Mouse (Mus musculus) adrenal gland, postnatal 36 days (tissue): ENCODE measurements at regions not wholly inside any gene's neighbourhood (a gene's known extent, or its start where the extent isn't known, plus 50 kb on each side); places are given as distances from the start of the nearest gene placed in this dataset.
A peak's percentile ranks its signal among the peaks of the same experiment; 100 is the strongest.

Experiments used
- DNase-seq, 2 experiments: peaks; one replicate each; pipeline ENCODE4 v3.0.0; 2021; ENCODE audit warnings: mixed read lengths in 1 of 2

DNA sequence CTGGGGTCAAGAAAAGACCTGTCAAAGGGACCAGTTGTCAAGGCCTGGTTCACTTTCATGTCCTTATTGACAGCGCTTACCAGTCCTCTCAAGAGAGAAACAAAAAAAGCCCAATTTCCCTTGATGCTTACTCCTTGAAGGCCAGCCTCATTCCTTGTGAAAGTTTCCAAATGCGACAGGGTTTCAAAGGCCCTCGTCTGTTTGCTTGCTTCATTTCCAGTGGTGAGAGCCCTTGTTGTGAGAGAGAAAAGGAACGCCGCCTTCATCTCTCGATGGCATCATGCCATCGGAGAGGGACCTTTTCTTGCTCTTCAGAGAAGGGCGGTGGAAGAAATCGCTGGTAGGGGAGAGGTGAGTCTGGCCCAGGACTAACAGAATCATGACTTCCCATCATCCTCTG, 154.2 kb upstream of the Rpl34 start:
- DNase-seq, result no peak

DNA sequence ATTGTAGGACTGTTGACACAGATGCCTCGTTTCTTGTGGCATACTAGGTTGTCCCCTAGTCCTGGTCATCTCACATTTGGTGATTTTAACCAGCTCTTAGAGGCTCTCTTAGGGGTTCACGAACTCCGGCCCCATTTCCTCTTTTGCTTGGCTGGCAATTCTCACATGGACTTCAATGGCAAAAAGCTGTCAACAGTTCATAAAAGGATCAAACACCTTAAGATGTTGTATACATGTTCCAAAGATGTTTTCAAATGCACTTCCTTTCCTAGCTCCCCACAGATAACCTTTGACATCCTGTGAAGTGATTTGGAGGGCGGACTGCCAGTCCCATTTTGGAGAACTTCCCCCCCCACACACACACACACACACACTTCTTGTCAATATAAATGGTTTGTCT, 153.7 kb upstream of the Rpl34 start:
- no peak for DNase-seq

DNA sequence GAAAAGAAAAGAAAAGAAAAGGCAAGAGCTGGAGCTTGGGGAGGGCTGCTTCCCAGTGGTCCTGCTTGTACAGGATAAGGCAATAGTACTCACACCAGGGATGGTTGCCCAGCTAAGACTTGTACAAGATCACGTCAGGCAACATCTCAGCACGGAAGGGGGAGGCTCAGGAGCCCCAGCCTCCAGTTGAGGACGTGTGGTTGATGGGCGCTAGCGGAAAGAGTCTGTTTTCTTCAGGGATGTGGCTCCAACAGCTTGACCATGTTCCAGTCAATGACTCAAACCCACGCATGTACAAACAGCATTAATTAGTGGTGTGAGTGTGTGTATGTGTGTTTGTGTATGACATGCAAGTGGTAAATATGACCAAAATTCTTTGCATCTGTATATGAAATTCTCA, 153.1 kb upstream of the Rpl34 start:
- DNase-seq, result no peak

DNA sequence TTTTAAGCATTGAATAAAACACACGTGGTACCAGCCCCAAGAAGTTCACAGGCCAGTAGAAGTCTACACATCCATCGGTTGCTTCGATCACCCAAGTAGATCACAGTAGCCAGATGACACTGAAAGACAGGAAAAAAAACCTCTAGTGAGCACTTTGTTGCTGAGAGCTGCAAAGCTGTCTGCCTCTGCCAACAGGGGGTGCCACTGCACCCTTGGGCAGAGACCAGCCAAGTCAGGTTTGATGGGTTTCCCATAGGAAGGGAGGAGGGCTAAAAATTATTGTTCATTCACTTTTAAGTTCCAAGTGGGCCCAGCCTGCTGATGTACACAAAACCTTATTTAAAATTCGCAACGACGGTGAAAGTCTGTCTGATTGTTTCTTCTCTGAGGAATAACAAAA, 150.3 kb upstream of the Rpl34 start:
- DNase-seq, result peak in 1 of 2 experiments; percentile 31

DNA sequence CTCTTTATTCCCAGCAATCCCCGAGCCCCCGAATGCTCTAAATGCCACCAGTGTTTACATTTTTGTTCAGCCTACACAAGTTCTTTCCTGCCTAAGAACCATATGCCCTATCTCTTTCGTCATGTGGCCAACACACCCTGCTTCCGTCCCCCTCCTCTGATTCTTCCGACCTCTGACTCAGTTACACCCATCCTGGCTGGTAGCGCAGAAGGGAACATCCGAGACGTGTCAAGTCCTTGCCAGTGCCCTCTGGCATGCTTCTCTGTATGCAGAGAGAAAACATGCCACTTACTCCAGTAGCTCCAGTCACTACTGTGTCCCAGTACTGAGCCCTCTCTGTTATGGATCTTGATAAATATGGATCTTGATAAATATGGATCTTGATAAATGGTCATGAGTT, 149.3 kb upstream of the Rpl34 start:
- no peak for DNase-seq

DNA sequence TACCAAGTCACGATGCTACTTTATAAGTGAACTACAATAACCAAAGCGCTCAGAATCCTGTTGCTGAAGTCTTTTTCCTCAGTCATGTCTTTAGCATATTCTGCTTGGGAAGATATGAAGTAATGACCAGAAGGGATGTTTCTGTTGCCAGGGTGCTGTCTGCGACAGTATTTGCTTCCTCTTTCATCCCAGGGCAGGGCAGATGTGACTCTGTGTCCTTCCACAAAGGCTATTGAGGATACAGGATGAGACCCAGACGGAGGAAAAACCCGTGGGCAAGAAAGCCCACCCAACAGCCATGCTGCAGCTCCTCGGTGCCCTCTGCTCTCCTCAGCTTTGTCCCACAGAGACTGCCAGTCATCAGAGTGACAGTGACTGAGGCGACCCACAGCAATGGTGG, 148.6 kb upstream of the Rpl34 start:
- no peak for DNase-seq

DNA sequence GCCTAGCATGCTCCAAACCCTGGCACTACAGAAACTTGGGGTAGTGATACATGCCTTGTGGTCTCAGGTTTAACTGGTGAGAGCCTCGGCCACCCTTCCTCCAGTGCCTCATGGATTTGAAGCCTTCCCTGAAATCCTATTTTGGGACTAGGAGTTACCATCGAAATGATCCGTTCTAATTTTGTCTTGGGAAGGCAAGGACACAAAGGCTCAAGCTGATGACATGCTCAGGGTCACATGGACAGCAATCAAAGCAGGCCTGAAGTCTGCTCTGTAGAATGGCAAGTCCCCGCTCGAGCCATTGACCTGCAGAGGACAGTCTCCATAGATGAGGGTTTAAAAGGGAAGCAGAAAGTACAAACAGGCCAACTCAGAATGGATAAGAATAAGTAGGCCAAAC, 147.8 kb upstream of the Rpl34 start:
- peak in 1 of 2 experiments; percentile 33 for DNase-seq

DNA sequence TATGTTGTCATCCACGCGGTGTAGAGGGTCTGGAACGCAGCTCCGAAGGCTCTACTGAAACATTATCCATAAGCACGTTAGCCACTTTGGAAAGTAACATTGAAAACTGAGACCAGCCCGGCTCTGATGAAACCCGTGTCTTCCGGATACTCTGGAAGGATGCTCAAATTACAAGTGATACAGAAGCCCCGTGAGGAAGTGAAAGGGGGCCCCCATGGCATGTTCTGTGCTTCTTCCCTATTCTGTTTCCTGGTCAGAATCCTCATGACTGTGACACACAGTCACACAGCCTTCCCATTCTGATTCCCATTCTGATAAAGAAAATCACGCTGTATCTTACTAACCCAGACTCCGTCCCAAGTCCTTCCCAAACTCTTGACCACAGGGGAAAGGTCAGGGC, 143.5 kb upstream of the Rpl34 start:
- DNase-seq, result no peak

DNA sequence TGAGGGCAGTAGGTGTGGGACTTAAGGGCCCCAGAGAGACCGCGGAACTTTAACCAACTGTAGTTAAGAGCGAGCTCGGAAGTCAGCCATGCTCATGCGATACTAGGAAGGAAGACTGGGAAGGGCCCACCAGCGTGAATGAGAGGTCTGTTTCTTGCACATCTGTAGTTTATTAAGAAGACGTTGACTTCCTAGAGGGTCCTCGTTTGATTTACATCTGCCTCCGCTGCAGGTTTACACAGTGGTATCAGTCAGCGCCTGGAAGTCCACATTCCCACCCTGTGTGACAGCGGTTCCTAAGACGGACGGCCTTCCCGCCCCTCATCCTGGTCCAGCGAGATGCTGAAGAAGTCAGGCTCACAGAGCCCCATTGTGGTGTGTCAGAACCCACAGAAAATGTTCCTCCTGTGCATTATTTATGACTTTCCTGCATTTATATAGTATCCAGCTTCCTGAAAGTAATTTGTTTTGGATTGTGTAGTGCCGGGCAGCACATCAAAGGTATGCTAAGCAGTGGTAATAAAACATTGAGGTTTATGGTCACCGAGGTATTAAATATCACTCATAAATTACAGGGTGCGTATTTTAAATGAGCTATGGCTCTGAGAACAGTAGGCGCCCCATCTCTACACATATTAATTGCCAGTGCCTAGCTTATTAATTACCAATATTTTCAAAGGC, 136.9 kb upstream of the Rpl34 start:
- DNase-seq, result no peak

DNA sequence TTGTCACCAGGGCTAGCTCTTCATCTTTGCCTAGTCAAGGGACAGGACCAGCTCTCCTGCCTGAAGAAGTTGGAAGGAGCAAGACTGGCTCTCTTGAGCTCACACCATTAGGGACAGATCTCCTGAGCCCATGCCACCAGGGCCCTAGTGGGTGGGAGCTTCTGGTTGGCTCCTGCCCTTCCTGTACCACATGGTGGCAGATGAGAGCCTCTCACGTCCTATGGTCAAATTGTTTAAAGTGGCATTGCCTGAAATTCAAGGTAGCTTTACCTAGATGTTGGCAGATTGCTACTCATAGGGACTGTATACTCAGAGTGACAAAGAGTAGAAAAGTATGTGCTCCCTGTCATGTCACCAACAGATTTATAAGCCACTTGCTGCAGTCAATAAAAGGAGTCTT, 134.6 kb upstream of the Rpl34 start:
- DNase-seq, result no peak

DNA sequence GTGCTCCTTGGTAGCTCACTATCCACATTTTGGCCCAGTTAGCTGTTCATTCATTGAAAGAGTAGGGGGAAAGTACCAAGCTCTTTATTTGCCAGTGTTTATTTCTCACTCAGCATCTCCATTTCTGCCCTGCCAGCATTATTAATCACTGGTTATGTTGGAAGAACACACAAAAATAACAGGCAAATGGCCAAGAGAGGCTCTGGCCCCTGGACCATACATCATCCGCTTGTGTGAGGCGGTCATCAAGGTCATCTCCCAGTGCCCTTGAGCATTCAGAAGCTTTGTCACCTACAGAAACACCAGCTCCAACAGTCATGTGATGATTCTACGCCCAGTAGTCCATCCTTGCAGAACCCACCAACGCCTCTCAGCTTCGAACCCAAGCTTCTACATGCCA, 133.2 kb upstream of the Rpl34 start:
- peak; percentile 44 to 71 for DNase-seq

DNA sequence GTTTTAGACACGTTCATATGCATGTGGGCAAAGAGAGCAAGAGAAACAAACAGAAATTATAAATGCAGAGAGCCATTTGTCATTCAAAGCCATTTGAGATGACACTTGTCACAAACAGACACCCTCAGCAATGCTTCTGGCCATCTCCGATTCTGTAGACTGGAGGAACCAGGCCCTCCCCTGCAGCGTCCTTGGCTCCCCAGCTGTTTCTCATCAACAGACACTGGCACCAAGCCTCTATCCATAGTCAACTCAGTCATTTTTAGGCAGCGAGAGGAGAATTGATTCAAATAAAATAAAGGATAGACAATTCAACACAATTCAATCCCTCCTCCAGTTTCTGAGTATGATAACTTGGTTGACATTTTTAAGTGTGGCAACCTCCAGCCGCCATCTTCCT, 130.1 kb upstream of the Rpl34 start:
- DNase-seq, result no peak

DNA sequence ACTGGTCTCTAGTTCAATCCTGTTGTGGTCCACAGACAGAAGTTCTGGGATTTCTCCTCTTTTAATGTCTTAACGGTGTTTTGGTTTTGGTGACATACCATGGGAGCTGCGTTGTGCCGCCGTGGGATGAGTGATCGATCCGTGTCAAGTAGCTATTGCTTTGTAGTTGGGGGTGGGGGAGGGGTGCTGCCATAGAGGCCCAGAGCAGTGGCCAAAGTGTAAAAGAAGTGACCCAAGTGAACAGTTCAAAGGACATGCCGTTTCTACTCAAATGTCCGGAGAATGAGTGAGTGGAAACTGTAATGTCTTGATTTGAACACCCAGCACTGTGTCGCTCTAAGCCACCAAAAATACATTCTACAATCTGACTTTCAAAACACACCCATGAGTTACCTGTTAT, 123.7 kb upstream of the Rpl34 start:
- DNase-seq, result no peak

DNA sequence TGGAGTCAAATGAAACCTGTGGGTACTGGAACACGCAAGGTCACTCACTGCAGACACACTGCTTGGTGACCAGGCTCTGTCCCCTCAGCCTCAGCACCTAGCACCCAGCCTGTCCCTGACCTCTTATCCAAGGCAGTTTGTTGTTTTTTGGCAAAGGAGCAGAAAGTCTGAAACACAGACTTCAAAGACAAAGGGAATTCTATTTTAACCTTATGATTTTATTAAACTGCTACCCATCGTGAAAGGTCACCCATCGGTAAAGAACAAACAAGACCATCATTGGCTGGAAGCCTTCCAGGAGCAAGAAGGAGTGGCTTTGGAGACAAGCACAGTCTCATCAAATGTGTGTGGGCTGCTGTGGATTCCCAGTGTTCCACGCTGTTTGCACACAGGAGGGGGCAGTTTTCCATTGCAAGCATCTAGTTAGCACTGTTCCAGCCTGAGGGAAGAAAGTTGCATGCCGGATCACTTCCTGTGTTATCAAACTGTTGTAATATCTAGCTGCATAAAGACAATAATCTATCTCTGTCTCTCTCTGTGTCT, 120.6 kb upstream of the Rpl34 start:
- DNase-seq, result peak; percentile 64 to 69

DNA sequence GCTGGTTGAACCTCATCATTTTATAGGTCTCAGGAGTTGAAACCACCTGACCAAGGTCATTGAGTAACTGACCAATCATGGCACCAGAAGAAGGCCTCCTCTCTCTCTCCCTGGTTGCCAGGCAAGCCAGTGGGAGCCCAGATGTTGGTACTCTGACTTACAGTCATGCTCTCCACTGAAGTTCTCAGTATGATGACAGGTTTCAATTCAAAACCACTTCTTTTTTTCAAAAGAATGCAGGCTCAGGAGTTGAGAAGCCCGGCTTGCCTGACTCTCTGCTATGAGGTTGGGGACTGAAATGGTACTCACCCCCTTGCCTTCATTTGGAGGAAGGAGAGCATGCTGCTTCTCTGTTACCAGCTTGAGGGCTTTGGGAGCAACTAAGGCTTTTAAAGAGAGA, 111.6 kb upstream of the Rpl34 start:
- DNase-seq, result no peak

DNA sequence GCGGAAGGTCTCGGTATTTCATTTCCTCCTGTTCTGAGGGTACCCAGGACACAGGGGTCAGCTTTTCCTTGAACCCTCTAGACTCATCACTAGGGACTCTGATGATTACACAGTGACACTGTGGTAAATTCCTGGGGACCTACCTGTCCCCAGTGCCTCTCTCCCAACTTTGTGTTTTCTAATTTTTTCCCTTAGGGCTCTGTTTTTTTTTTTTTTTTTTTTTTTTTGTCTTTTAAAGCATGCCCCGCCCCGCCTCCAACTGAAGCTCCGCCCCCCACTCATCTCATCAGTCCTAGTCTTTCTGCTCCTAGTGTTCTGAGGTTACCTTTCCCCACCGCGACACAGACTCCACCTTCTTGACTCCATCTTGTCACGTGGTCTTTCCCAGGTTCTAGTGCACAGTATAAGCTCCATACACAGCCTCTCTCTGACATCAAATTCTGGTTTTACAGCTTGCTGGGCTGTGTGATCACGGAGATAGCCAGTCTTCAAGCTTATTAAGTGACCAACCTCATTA, 109.8 kb upstream of the Rpl34 start:
- no peak for DNase-seq

DNA sequence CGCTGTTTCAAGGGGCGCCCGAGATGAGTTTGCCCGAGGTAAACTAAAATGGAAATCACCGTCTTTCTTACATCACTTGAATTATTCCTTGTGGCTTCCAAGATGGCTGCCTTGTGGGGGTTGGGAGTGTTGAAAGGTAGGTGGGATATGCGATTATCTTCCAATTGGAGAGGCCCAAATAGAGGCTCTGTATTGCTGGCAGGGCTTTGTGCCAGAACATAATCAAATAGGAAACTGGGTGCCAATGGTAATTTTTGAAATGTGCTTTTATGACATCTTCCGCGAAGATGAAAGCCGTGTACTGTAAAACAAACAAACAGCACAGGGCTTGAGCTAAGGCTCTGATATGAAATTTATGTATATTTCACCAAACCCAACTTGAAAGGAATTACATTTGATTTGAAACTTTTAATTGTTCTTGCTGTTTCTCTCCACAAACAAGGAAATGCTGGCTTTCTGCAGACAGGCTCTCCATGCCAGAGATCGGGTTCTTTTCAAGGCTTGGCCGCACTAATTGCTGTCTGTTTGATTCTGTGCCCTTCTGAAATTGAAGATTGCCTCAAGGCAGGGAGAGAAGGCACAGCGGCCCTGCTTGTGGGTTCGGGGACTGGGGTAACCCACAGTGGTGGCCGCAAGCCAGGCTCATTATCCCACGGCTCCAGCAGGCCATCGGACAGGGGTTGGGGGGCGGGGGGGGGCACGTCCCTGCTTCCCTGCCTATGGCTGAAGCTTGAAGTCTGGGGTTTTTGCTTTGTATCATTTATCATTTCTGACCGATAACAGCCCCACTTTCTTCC, 108.6 kb upstream of the Rpl34 start:
- no peak for DNase-seq

DNA sequence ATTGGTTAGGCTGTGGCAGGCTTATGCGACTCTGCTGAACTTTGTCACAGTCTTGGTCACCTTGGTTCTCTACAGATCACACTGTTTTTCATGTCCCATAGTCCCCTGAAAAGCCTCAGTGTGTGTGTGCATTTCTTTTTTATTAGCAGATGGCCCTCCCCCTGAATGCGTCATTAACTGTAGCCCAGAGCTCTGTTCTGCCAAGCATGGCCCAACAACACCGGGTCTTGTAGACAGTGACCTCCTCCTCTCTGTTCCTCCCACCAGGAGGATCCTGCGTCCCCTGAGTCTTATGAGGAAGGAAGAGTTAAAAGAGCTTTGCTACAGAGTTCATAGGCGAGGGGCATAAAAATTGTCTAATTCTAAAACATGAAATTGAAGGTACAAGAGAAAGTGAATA, 103.5 kb upstream of the Rpl34 start:
- DNase-seq, result no peak

DNA sequence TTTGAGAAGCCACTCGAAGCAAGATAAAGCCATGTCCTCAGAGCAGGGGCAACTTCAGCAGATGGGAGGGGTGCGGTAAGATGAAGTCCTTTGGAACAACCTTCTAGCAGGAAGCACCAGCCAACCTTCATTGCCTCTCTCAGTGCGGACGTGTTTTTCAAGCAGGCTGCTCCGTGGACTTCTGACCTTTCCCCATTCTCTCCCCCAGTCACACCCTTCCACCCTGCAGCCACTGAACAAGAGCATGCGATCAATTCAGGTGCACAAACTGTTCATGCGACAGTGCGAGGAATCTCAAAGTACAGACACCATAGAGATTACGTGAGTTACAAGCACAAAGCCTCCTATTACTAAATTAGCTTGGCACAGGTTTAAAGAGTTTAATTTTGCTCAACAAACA, 102.9 kb upstream of the Rpl34 start:
- no peak for DNase-seq

DNA sequence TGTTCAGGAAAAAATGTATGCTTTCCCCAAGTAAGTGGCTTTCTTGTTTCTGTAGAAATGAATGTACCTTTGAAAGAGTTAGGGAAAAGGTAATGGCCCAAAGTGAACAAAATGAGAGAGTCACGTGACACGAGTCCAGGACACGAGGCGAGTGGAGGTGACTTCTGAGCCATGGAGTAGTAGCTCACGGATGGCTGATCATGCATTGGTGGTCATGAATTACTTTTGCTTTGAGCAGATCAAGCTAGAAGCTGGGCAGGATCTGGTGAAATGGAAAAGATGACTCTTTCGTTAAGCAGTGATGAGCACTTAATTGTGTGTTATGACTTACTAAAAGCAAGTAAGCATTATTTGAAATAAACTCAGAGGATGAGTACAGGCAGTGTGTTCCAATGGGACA, 101.6 kb upstream of the Rpl34 start:
- no peak for DNase-seq

DNA sequence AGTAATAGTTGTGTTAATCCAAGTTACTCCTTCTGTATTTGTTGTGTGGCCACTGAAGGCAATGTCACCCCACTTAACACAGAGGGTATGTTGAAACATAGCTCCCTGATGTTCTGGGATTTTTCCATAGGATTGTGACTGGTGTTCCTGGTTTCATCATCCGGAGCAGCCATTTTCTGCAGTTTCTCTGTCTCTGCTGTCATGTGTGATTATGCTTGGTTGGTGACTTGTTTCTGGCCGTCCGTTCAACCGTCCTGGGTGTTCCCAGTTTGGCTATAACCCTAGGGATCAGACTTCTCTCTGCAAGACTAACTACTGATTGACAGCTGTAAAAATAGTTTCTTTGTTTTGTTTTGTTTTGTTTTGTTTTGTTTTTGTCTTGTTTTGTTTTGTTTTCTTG, 98.1 kb upstream of the Rpl34 start:
- no peak for DNase-seq

DNA sequence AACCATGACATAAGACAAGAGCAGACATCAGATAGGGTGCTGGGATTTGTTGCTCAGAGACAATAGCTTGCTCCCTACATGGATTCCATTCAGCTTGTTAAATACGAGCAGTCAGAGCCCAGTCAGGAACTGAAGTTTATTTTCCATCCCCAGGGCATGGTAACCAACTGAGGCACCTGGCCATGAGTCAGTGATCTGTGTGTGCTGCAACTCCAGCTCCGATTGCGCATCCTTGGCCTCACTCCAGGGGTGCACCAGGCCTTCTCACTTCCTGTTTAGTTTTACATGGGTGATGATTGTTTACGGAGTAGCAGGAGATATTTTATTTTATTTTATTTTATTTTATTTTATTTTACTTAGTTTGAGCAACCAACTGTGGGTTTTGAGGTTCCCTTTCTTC, 97.7 kb upstream of the Rpl34 start:
- no peak for DNase-seq

DNA sequence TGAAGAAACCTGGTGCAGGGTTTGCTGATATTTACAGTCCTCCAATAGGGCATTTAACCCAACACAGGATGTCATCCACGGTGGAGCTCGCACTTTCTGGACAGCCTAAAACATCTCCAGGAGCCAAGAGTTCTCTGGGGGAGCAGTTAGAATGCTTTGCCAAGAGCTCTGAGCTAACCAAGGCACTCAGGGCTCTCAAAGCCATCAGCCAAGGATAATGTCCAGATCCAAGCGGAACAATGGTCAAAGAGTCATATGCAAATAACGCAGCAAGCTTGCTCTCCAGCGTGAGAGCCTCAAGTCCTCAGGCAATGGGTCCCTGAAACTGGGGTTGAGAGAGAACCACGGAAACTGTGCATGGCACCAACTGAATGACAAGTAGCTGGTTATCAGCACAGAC, 96.8 kb upstream of the Rpl34 start:
- no peak for DNase-seq

DNA sequence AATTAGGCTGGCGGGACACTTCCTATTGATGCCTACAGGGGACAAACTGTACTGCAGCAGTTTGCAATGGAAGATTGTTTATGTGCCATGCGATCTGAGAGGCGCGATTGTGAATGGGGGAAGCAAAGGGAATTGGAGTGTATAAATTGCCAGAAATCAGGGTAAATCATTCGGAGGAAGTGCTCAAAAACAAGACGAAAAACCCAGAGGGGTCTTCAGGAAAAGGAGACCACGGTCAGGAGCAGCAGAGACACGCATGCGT, 89.6 kb upstream of the Rpl34 start:
- no peak for DNase-seq
